Mouse (Mus musculus): ENCODE results near the gene Tnni3k.

GRCm38 (mm10) chr3:155077908-155078307 lies 22.7 kb upstream of the Tnni3k start:
- TF ChIP-seq CTCF (IDR thresholded peaks at IDR 0.05; ENCODE audit: insufficient read depth, low read length) (no peak), POLR2A (IDR thresholded peaks at IDR 0.05; ENCODE audit: borderline replicate concordance, extremely low read depth, low read depth, low read length) (no peak)

Data from lung, adult 2 months (tissue).